Mouse (Mus musculus) MEL (cell line): ENCODE measurements around the gene Slc20a1.

Experiments
- BHLHE40 ChIP-seq: IDR thresholded peaks from 2 replicates; pipeline ENCODE4 v1.6.1; 2012; ENCODE audit warnings: low read depth, mild to moderate bottlenecking, inconsistent platforms, low read length, improper control_type of control experiment, borderline replicate concordance
- GABPA ChIP-seq: IDR thresholded peaks from 2 replicates; pipeline ENCODE4 v1.6.1; 2012; ENCODE audit warnings: low read depth, mild to moderate bottlenecking, inconsistent platforms, low read length, improper control_type of control experiment, moderate library complexity
- MYB ChIP-seq: IDR thresholded peaks from 2 replicates; pipeline ENCODE4 v1.6.1; 2011; ENCODE audit warnings: mild to moderate bottlenecking, low read depth, low read length, improper control_type of control experiment

DNA sequence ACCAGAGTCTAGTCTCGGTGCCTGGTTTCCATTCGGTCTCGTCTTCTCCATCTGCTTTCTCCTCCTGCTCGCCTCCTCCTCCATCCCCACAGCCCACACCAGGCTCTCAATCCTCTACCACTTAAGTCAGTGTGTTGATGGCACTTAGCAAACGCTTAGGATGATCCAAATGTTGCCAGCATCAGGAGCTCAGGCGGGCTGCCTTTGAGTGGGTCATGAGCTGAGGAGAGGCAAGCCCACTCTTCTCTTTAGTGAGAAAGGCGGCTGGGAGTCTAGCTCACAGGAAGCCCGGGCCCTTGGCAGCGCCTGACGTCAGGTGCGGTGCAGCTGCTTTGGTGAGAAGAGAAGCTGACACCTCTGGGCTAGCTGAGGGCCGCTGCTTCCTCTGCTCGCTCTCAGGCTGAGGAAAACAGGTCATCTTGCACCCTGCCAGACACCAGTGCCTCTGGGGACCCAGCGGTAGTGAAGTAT is 15.0 kb upstream of the Slc20a1 start:
- TF ChIP-seq MYB (no peak), GABPA (no peak), BHLHE40 (no peak)
